Mouse (Mus musculus) stomach, embryonic 16.5 days (tissue): ENCODE data around the gene Col27a1. TPM values are rescaled to one million over a fixed set of nuclear protein-coding genes. Genes with fewer than 3 reads are reported as not detected.

Experiments used
- ATAC-seq: fragments of 200-750 bp; cut with Nextera tagmentation; 2 replicates; pipeline ENCODE4 v1.8.0; 2017; ENCODE audit warnings: moderate number of reproducible peaks, moderate TSS enrichment; ENCODE audit not compliant: insufficient read depth, low FRiP score
- H3K27ac ChIP-seq: fragments of 300-500 bp; sonication (generic); 2 replicates; pipeline ENCODE4 v1.5.1; 2014; ENCODE audit warnings: low read length
- H3K27me3 ChIP-seq: fragments of 300-500 bp; sonication (generic); 2 replicates; pipeline ENCODE4 v1.6.1; 2014; ENCODE audit warnings: low read length, control low read depth, mixed read lengths; ENCODE audit not compliant: control insufficient read depth, insufficient read depth
- H3K36me3 ChIP-seq: fragments of 300-500 bp; sonication (generic); 2 replicates; pipeline ENCODE4 v1.6.1; 2014; ENCODE audit warnings: low read length; ENCODE audit not compliant: control insufficient read depth, insufficient read depth
- H3K4me1 ChIP-seq: fragments of 300-500 bp; sonication (generic); 2 replicates; pipeline ENCODE4 v1.6.1; 2014; ENCODE audit warnings: low read length, control low read depth, mixed read lengths; ENCODE audit not compliant: control insufficient read depth, insufficient read depth
- H3K4me2 ChIP-seq: fragments of 300-500 bp; sonication (generic); 2 replicates; pipeline ENCODE4 v1.6.1; 2014; ENCODE audit warnings: low read depth, low read length, mixed read lengths
- H3K4me3 ChIP-seq: fragments of 300-500 bp; sonication (generic); replicated peaks from 2 replicates; pipeline ENCODE4 v1.5.1; 2014; ENCODE audit warnings: mild to moderate bottlenecking, low read length
- H3K9ac ChIP-seq: fragments of 300-500 bp; sonication (generic); 2 replicates; pipeline ENCODE4 v1.6.1; 2014; ENCODE audit warnings: low read length
- H3K9me3 ChIP-seq: fragments of 300-500 bp; sonication (generic); replicated peaks from 2 replicates; pipeline ENCODE4 v1.6.1; 2016; ENCODE audit warnings: low read length, control low read depth; ENCODE audit not compliant: control insufficient read depth
- WGBS: fragments of 180-500 bp; shearing (Covaris S2); extraction: QIAGEN DNeasy Blood & Tissue Kit; methylation state at CpG from one replicate; pipeline ENCODE4 v1.1.7; 2014; 5-methylcytosine and 5-hydroxymethylcytosine counted together
- polyA plus RNA-seq: library from polyadenylated mRNA; unstranded; fragments of >200 nt; fragmentation: Nextera tagmentation; extraction: Ambion mirVana; gene quantifications from 2 replicates; pipeline ENCODE4 v1.2.1, GENCODE M21; 2015

Col27a1 gene
- polyA plus RNA-seq, 1 experiment from 2014 or later: 13.3 TPM

DNA sequence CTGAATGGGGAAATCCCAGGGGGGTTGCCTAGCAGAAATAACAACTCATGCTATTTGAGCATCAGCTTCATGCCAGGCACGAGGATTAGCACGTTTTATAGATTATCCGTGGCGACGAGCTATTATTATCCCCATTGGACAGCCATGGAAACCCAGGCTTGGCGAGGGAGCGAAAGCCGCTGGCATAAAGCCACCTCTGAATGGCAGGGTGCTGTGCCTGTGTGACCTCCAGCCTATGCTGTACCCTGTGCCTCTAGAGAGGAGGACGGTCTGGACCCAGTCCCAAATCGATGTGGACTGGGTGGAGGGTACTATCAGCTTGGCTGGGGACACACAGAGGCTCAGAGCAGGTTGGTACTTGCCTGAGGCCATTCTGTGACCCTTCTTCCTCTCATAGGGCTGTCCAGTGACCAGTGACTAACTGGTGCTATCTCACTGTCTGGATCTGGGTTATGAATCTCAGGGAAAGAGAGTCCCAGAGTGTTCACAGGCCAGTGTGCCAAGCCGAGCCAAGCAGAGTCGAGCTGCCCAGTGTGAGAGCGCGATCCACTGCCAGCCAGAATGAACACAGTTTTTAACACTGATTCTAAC, 16.3 kb downstream of the Col27a1 start:
- H3K4me1 ChIP-seq: peaks cover 66% of the 10 kb centered on the region
- H3K4me3 ChIP-seq: no peak overlapping the region
- no peak overlapping the region for H3K27ac ChIP-seq
- 84% methylated on average over 14 of the region's 14 CpGs for WGBS
- ATAC-seq: no peak
- H3K27me3 ChIP-seq: no peaks in the 10 kb centered on the region
- no peak overlapping the region for H3K9ac ChIP-seq
- H3K4me2 ChIP-seq: no peak overlapping the region
- no peaks in the 10 kb centered on the region for H3K9me3 ChIP-seq
- no peaks in the 10 kb centered on the region; the same call in 1 of the 2 replicates for H3K36me3 ChIP-seq

- no peaks in the 10 kb centered on the region for H3K36me3 ChIP-seq
- no peak overlapping the region for H3K4me2 ChIP-seq
- no peaks in the 10 kb centered on the region for H3K9me3 ChIP-seq
- peaks cover 57% of the 10 kb centered on the region for H3K4me1 ChIP-seq
- H3K4me3 ChIP-seq: no peak overlapping the region
- H3K27ac ChIP-seq: no peak overlapping the region
- no peak overlapping the region for H3K9ac ChIP-seq
- ATAC-seq: no peak
- 43% methylated on average over 1 of the region's 1 CpGs for WGBS
- no peaks in the 10 kb centered on the region for H3K27me3 ChIP-seq
Measured at GRCm38 (mm10) chr4:63231121-63231520, 17.3 kb downstream of the Col27a1 start.

DNA sequence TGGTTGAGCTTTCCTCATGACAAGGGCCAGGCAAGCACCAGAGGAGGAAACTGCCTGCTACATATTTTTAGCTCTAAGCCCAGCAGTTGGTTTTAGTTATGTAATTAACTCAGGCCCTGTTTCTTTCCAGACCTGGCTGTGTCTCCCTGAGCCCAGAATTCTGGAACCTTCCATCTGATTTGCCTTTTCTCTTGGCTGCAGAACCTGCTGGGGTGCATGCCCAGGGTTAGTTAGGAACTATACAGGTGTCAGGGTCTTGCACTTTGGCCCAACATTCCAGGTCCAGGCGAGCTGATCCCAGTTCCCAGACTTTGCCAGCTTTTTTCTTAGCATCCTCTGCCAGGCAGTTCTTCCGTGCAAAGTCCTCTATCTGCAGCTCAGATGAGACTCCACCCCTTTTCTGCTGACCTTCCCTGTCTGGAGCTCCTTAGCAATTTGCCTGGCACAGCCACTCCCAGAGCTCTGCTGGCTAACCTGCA, 18.8 kb downstream of the Col27a1 start:
- H3K9ac ChIP-seq: 0 out of 2 replicates have a peak overlapping the region, but pooled peaks have one; percentile 7
- H3K9me3 ChIP-seq: no peaks in the 10 kb centered on the region
- H3K27me3 ChIP-seq: no peaks in the 10 kb centered on the region
- H3K36me3 ChIP-seq: no peaks in the 10 kb centered on the region
- H3K27ac ChIP-seq: peak overlapping the region; percentile 69
- peaks cover 44% of the 10 kb centered on the region for H3K4me1 ChIP-seq
- H3K4me3 ChIP-seq: no peak overlapping the region
- H3K4me2 ChIP-seq: no peak overlapping the region
- 27% methylated on average over 2 of the region's 2 CpGs for WGBS
- no peak for ATAC-seq

- H3K4me1 ChIP-seq: peaks cover 45% of the 10 kb centered on the region
- H3K4me3 ChIP-seq: no peak overlapping the region
- H3K9me3 ChIP-seq: no peaks in the 10 kb centered on the region
- WGBS: 38% methylated on average over 7 of the region's 7 CpGs
- peak overlapping the region; percentile 69 for H3K27ac ChIP-seq
- no peak overlapping the region for H3K4me2 ChIP-seq
- no peaks in the 10 kb centered on the region for H3K36me3 ChIP-seq
- H3K9ac ChIP-seq: no peak overlapping the region; the same call in 1 of the 2 replicates
- no peaks in the 10 kb centered on the region for H3K27me3 ChIP-seq
- peak; percentile 68 for ATAC-seq
Measured at GRCm38 (mm10) chr4:63233557-63234452, 20.0 kb downstream of the Col27a1 start.

- Histone ChIP-seq H3K36me3 (no peaks in the 10 kb centered on the region), H3K9ac (no peak overlapping the region), H3K4me1 (peaks cover 38% of the 10 kb centered on the region), H3K27ac (peak overlapping the region; percentile 69), H3K4me3 (no peak overlapping the region), H3K4me2 (no peak overlapping the region), H3K9me3 (no peaks in the 10 kb centered on the region), H3K27me3 (no peaks in the 10 kb centered on the region)
- 88% methylated on average over 5 of the region's 5 CpGs for WGBS
- ATAC-seq: no peak
Measured at GRCm38 (mm10) chr4:63234852-63235251, 21.0 kb downstream of the Col27a1 start.

GRCm38 (mm10) chr4:63236235-63236634, 22.4 kb downstream of the Col27a1 start:
- Histone ChIP-seq H3K4me2 (no peak overlapping the region), H3K27ac (no peak overlapping the region), H3K4me1 (peaks cover 35% of the 10 kb centered on the region), H3K9ac (no peak overlapping the region), H3K27me3 (no peaks in the 10 kb centered on the region), H3K9me3 (no peaks in the 10 kb centered on the region), H3K36me3 (peaks cover 6% of the 10 kb centered on the region; the same call in 1 of the 2 replicates), H3K4me3 (no peak overlapping the region)
- WGBS: 62% methylated on average over 2 of the region's 2 CpGs
- ATAC-seq: no peak

GRCm38 (mm10) chr4:63237225-63237624, 23.4 kb downstream of the Col27a1 start:
- H3K27me3 ChIP-seq: no peaks in the 10 kb centered on the region
- no peak overlapping the region for H3K27ac ChIP-seq
- no peak overlapping the region for H3K9ac ChIP-seq
- no peak overlapping the region for H3K4me2 ChIP-seq
- peaks cover 25% of the 10 kb centered on the region for H3K4me1 ChIP-seq
- no peak for ATAC-seq
- H3K9me3 ChIP-seq: no peaks in the 10 kb centered on the region
- no peak overlapping the region for H3K4me3 ChIP-seq
- WGBS: 77% methylated on average over 3 of the region's 3 CpGs
- peaks cover 6% of the 10 kb centered on the region; the same call in 1 of the 2 replicates for H3K36me3 ChIP-seq

DNA sequence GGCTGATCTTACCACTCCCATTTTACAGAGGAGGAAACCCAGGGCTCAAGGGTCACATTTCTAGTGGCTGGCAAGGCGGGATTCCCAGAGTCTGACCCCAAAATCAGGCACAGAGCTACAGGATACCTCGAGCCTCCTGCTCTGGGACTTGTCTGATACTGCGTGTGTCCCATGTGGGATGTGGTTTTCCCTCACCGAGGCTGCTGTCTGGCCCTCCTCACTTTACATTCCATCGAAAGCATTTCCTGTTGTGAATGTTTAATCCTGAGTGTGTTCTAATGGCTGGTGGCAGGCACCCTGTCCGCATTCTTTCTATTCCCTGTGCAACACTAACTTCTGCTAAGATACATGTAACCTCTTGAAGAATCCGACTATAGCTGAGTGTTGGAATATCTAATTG, 24.3 kb downstream of the Col27a1 start:
- H3K4me1 ChIP-seq: peaks cover 18% of the 10 kb centered on the region
- no peaks in the 10 kb centered on the region for H3K9me3 ChIP-seq
- no peak overlapping the region for H3K9ac ChIP-seq
- no peak for ATAC-seq
- WGBS: 28% methylated on average over 7 of the region's 7 CpGs
- H3K27ac ChIP-seq: peak overlapping the region; percentile 30; the same call in 1 of the 2 replicates
- H3K36me3 ChIP-seq: peaks cover 6% of the 10 kb centered on the region; the same call in 1 of the 2 replicates
- no peak overlapping the region for H3K4me3 ChIP-seq
- H3K27me3 ChIP-seq: no peaks in the 10 kb centered on the region
- H3K4me2 ChIP-seq: no peak overlapping the region

DNA sequence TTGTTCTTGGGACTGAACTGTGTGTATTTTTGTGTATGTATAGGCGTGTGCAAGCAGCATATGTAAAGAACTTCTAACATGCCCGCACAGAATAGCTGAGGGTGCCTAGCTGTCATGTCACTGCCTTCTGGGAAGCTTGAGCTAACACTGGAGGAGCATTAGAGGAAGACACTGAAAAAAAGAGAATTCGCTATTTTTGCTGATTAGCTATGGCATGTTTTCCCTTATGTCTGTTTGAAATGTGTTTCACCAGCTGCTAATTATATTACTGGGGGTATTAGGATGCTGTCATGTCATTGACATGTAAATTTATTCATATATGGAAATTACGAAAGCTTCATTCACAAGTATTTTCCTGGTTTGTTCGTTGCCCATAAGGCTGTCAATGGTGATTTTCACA, 24.9 kb downstream of the Col27a1 start:
- Histone ChIP-seq H3K27me3 (no peaks in the 10 kb centered on the region), H3K4me3 (no peak overlapping the region), H3K36me3 (peaks cover 6% of the 10 kb centered on the region; the same call in 1 of the 2 replicates), H3K4me2 (no peak overlapping the region), H3K9ac (no peak overlapping the region), H3K4me1 (peaks cover 12% of the 10 kb centered on the region), H3K9me3 (no peaks in the 10 kb centered on the region), H3K27ac (peak overlapping the region; percentile 30; the same call in 1 of the 2 replicates)
- 86% methylated on average over 5 of the region's 5 CpGs for WGBS
- no peak for ATAC-seq
